Mouse (Mus musculus) liver, embryonic 16.5 days (tissue): ENCODE measurements at regions not wholly inside any gene's neighbourhood (a gene's known extent, or its start where the extent isn't known, plus 50 kb on each side); places are given as distances from the start of the nearest gene placed in this dataset.

Experiments
- ATAC-seq: fragments of 200-750 bp; cut with Nextera tagmentation; 2 replicates; pipeline ENCODE4 v1.8.0; 2017; ENCODE audit warnings: low read depth, mild to moderate bottlenecking, moderate number of reproducible peaks, moderate library complexity
- H3K27ac ChIP-seq: fragments of 300-500 bp; sonication (generic); 2 replicates; pipeline ENCODE4 v1.5.1; 2014; ENCODE audit warnings: mild to moderate bottlenecking, low read length
- H3K27me3 ChIP-seq: fragments of 300-500 bp; sonication (generic); 2 replicates; pipeline ENCODE4 v1.6.1; 2014; ENCODE audit warnings: low read depth, low read length, mixed read lengths; ENCODE audit not compliant: control insufficient read depth, insufficient read depth
- H3K36me3 ChIP-seq: fragments of 300-500 bp; sonication (generic); 2 replicates; pipeline ENCODE4 v1.6.1; 2014; ENCODE audit warnings: mild to moderate bottlenecking; ENCODE audit not compliant: control insufficient read depth, insufficient read depth
- H3K4me1 ChIP-seq: fragments of 300-500 bp; sonication (generic); 2 replicates; pipeline ENCODE4 v1.6.1; 2014; ENCODE audit warnings: low read depth, low read length, mixed read lengths; ENCODE audit not compliant: control insufficient read depth
- H3K4me2 ChIP-seq: fragments of 300-500 bp; sonication (generic); 2 replicates; pipeline ENCODE4 v1.6.1; 2014; ENCODE audit warnings: low read depth, low read length, mixed read lengths
- H3K4me3 ChIP-seq: fragments of 300-500 bp; sonication (generic); 2 replicates; pipeline ENCODE4 v1.5.1; 2014; ENCODE audit warnings: low read depth, mild to moderate bottlenecking, low read length
- H3K9ac ChIP-seq: fragments of 300-500 bp; sonication (generic); 2 replicates; pipeline ENCODE4 v1.6.1; 2014; ENCODE audit warnings: low read depth, low read length
- H3K9me3 ChIP-seq: fragments of 300-500 bp; sonication (generic); replicated peaks from 2 replicates; pipeline ENCODE4 v1.6.1; 2016; ENCODE audit warnings: low read length; ENCODE audit not compliant: control insufficient read depth
- whole genome bisulfite sequencing: fragments of 180-500 bp; shearing (Covaris S2); extraction: QIAGEN DNeasy Blood & Tissue Kit; methylation state at CpG from one replicate; pipeline ENCODE4 v1.1.7; 2014; ENCODE audit not compliant: insufficient replicate concordance; 5-methylcytosine and 5-hydroxymethylcytosine counted together

GRCm38 (mm10) chr14:105950924-105951323 lies 54.3 kb upstream of the Spry2 start:
- H3K4me1 ChIP-seq, result no peaks in the 10 kb centered on the region
- ATAC-seq, result no peak
- H3K36me3 ChIP-seq, result no peaks in the 10 kb centered on the region
- H3K27ac ChIP-seq, result no peak overlapping the region
- no peaks in the 10 kb centered on the region for H3K27me3 ChIP-seq
- H3K9me3 ChIP-seq, result no peaks in the 10 kb centered on the region
- H3K4me2 ChIP-seq, result no peak overlapping the region
- WGBS, result 80% methylated on average over 3 of the region's 3 CpGs
- no peak overlapping the region for H3K9ac ChIP-seq
- no peak overlapping the region for H3K4me3 ChIP-seq

DNA sequence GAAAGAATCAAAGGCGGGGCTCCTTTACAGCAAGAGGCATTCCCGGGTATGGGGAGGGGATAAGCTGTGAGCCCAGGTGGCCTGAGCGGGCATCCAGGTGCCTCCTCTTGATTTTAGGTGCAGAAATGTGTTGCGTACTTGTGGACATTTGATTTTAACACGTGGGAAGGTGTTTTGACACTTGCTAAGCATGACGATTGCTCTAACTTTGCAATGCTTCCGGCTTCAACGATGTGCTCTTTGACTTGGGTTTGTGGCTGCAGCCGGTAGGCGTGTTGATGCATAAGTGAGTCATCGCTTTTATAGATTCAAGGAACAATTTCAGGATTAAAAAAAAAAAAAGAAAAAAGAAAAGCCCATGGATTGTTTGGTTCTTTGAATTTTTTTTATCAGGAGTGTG lies 58.5 kb upstream of the Spry2 start:
- ATAC-seq, result no peak
- Histone ChIP-seq H3K4me1 (no peaks in the 10 kb centered on the region), H3K9ac (no peak overlapping the region), H3K4me2 (no peak overlapping the region), H3K27ac (no peak overlapping the region), H3K4me3 (no peak overlapping the region), H3K27me3 (no peaks in the 10 kb centered on the region), H3K9me3 (no peaks in the 10 kb centered on the region), H3K36me3 (no peaks in the 10 kb centered on the region)
- 66% methylated on average over 11 of the region's 11 CpGs for WGBS

GRCm38 (mm10) chr14:105956796-105957195 lies 60.2 kb upstream of the Spry2 start:
- H3K9me3 ChIP-seq, result no peaks in the 10 kb centered on the region
- no peak overlapping the region for H3K4me2 ChIP-seq
- H3K27ac ChIP-seq, result no peak overlapping the region
- no peak for ATAC-seq
- H3K4me1 ChIP-seq, result no peaks in the 10 kb centered on the region
- WGBS, result 72% methylated on average over 4 of the region's 4 CpGs
- no peaks in the 10 kb centered on the region for H3K36me3 ChIP-seq
- no peak overlapping the region for H3K4me3 ChIP-seq
- no peak overlapping the region for H3K9ac ChIP-seq
- H3K27me3 ChIP-seq, result no peaks in the 10 kb centered on the region

DNA sequence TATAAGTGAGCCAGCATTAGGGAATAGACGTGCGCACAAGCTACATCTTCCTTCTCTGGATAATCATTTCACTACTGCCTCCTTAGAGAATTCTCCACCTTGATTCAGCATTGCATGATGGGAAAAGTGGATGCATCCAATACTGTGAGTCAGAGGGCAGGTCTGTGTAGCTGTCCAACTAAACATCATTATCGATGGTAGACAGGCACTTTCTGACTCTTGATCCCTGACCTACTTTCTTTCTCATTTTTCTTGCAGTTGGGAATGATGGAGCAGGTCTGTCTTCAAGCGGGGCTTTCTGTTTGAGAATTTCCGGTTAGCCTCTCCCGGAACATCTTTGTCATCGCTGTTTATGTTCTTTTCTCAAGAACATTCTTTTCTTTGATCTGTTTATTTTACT lies 61.4 kb upstream of the Spry2 start:
- Histone ChIP-seq H3K27ac (no peak overlapping the region), H3K36me3 (no peaks in the 10 kb centered on the region), H3K4me1 (no peaks in the 10 kb centered on the region), H3K9me3 (no peaks in the 10 kb centered on the region), H3K27me3 (no peaks in the 10 kb centered on the region), H3K4me3 (no peak overlapping the region), H3K4me2 (no peak overlapping the region), H3K9ac (no peak overlapping the region)
- 75% methylated on average over 7 of the region's 7 CpGs for WGBS
- ATAC-seq, result no peak

DNA sequence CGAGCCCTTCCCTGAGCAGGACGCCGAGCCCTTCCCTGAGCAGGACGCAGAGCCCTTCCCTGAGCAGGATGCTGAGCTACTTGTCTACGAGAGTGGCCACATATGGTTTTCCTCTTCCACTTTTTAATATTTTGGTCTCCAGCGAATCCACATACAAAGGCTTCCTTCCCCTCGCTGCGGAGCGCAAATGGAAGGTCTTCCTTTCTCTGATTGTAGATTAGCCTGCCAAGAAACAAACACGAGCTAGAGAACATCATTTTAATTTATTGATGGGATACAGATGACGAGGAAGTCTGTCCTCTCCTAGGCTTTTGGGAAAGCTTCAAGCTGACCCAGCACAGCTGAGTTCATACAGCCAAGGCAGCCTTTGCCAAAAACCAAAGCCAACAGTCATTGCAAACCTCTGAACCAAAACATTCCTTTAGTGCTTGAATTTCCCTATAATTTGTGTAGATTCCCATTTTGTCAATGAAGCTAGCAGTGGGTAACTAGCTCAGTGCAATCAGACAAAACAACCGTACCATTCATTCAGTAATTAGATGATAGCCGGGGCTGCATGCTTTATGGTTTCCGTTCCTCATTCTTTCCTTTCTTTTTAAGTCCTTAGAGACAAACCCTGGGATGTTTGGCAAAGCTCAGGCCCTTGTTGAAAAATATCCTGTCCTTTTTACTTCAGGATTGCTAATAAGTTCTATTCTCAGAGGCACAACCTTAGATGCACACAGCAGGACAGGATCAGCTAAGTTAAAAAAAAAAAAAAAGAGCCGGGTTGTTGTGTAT lies 83.1 kb upstream of the Spry2 start:
- no peak overlapping the region for H3K4me2 ChIP-seq
- 67% methylated on average over 15 of the region's 15 CpGs for WGBS
- H3K27me3 ChIP-seq, result no peaks in the 10 kb centered on the region
- no peaks in the 10 kb centered on the region for H3K9me3 ChIP-seq
- H3K27ac ChIP-seq, result no peak overlapping the region
- H3K9ac ChIP-seq, result no peak overlapping the region
- no peak for ATAC-seq
- H3K4me3 ChIP-seq, result no peak overlapping the region
- H3K36me3 ChIP-seq, result no peaks in the 10 kb centered on the region
- no peaks in the 10 kb centered on the region for H3K4me1 ChIP-seq

- Histone ChIP-seq H3K4me2 (no peak overlapping the region), H3K9me3 (no peaks in the 10 kb centered on the region), H3K9ac (no peak overlapping the region), H3K27me3 (no peaks in the 10 kb centered on the region), H3K4me3 (no peak overlapping the region), H3K4me1 (no peaks in the 10 kb centered on the region), H3K27ac (no peak overlapping the region), H3K36me3 (no peaks in the 10 kb centered on the region)
- ATAC-seq, result no peak
- 42% methylated on average over 5 of the region's 5 CpGs for WGBS
Observed at GRCm38 (mm10) chr14:105980324-105980680, 83.7 kb upstream of the Spry2 start.

GRCm38 (mm10) chr14:105987341-105987882 lies 90.8 kb upstream of the Spry2 start:
- Histone ChIP-seq H3K4me1 (no peaks in the 10 kb centered on the region), H3K27me3 (no peaks in the 10 kb centered on the region), H3K9me3 (no peaks in the 10 kb centered on the region), H3K36me3 (no peaks in the 10 kb centered on the region), H3K9ac (no peak overlapping the region), H3K27ac (no peak overlapping the region), H3K4me3 (no peak overlapping the region), H3K4me2 (no peak overlapping the region)
- 61% methylated on average over 4 of the region's 4 CpGs for WGBS
- no peak for ATAC-seq

GRCm38 (mm10) chr14:105988738-105989137 lies 92.1 kb upstream of the Spry2 start:
- Histone ChIP-seq H3K27me3 (no peaks in the 10 kb centered on the region), H3K4me1 (no peaks in the 10 kb centered on the region), H3K27ac (no peak overlapping the region), H3K4me3 (no peak overlapping the region), H3K4me2 (no peak overlapping the region), H3K9ac (no peak overlapping the region), H3K36me3 (no peaks in the 10 kb centered on the region), H3K9me3 (no peaks in the 10 kb centered on the region)
- ATAC-seq, result no peak

DNA sequence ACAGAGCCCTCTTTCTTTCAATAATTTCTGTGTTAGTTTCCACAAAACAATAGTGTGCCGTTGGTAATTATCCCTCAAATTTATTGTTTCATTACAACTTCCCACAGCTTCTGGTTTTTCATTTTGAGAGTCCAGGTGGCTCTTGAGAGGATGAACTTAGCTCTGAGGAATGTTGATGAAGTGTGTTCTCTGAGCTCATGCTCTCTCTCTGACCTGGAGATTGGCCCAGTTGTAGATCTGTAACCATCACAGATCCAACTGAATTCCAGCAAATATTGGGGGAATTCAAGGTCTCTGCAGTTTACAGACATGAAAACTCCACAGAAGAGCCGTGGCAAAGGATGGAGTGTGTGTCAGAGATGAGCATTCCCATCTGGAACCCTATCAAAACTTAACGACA lies 96.5 kb upstream of the Spry2 start:
- WGBS, result 58% methylated on average over 3 of the region's 3 CpGs
- no peak overlapping the region for H3K4me2 ChIP-seq
- no peaks in the 10 kb centered on the region for H3K9me3 ChIP-seq
- H3K27me3 ChIP-seq, result no peaks in the 10 kb centered on the region
- no peaks in the 10 kb centered on the region for H3K36me3 ChIP-seq
- ATAC-seq, result no peak
- H3K4me1 ChIP-seq, result no peaks in the 10 kb centered on the region
- no peak overlapping the region for H3K4me3 ChIP-seq
- H3K9ac ChIP-seq, result no peak overlapping the region
- H3K27ac ChIP-seq, result no peak overlapping the region
